Mouse (Mus musculus) CH12.LX (cell line): ENCODE measurements at regions not wholly inside any gene's neighbourhood (a gene's known extent, or its start where the extent isn't known, plus 50 kb on each side); places are given as distances from the start of the nearest gene placed in this dataset.

Experiments
- DNase-seq: peaks from one replicate; pipeline ENCODE4 v3.0.0-alpha.2; 2013; ENCODE audit errors: extremely low read depth
- H3K27ac ChIP-seq: 2 replicates; pipeline ENCODE4 v1.5.1; 2012; ENCODE audit warnings: low read depth, mild to moderate bottlenecking, control low read depth, moderate library complexity; ENCODE audit not compliant: insufficient read depth
- H3K27me3 ChIP-seq: replicated peaks from 2 replicates; pipeline ENCODE3; 2012; ENCODE audit warnings: inconsistent platforms
- H3K36me3 ChIP-seq, 2 experiments: replicated peaks in 1 of 2; 2 replicates each; pipeline versions ENCODE3 to v1.6.1; 2012; ENCODE audit warnings: inconsistent platforms in 1 of 2, low read length in 1 of 2, mild to moderate bottlenecking in 1 of 2, mixed read lengths in 1 of 2, moderate library complexity in 1 of 2; ENCODE audit not compliant: control insufficient read depth in 1 of 2, insufficient read depth in 1 of 2
- H3K4me1 ChIP-seq, 2 experiments: 2 replicates each; pipeline ENCODE4 v1.6.1; 2012; ENCODE audit warnings: inconsistent platforms in 1 of 2, moderate library complexity in 1 of 2; ENCODE audit not compliant: insufficient read depth in 2 of 2, control insufficient read depth in 1 of 2
- H3K4me2 ChIP-seq: 2 replicates; pipeline ENCODE4 v1.6.1; 2012; ENCODE audit warnings: low read depth, mild to moderate bottlenecking, control low read depth; ENCODE audit not compliant: poor library complexity, insufficient read depth, severe bottlenecking
- H3K4me3 ChIP-seq, 3 experiments: fragments of 150-350 bp in 1 of 3; sonication (generic) in 1 of 3; replicated peaks in 1 of 3; 2 replicates each; pipeline versions ENCODE3 to v1.5.1; 2011 to 2012; ENCODE audit warnings: low read depth in 2 of 3, low read length in 2 of 3, mild to moderate bottlenecking in 2 of 3, moderate library complexity in 2 of 3, control low read depth in 1 of 3, improper control_type of control experiment in 1 of 3, inconsistent platforms in 1 of 3, mixed read lengths in 1 of 3; ENCODE audit not compliant: poor library complexity in 1 of 3
- H3K79me2 ChIP-seq: replicated peaks from 2 replicates; pipeline ENCODE4 v1.6.1; 2012; ENCODE audit warnings: mild to moderate bottlenecking, moderate library complexity; ENCODE audit not compliant: control insufficient read depth, poor library complexity, insufficient read depth, severe bottlenecking; ENCODE audit errors: extremely low read depth
- H3K9ac ChIP-seq: 2 replicates; pipeline ENCODE4 v1.6.1; 2012; ENCODE audit warnings: low read depth, mild to moderate bottlenecking, control low read depth, moderate library complexity; ENCODE audit not compliant: insufficient read depth
- H3K9me3 ChIP-seq: replicated peaks from 2 replicates; pipeline ENCODE3; 2012; ENCODE audit warnings: low read length, inconsistent platforms, mixed read lengths
- BHLHE40 ChIP-seq: IDR thresholded peaks from 2 replicates; pipeline ENCODE4 v1.6.1; 2011; ENCODE audit warnings: mild to moderate bottlenecking, low read depth, low read length, improper control_type of control experiment
- CHD2 ChIP-seq: IDR thresholded peaks from 2 replicates; pipeline ENCODE4 v1.6.1; 2011; ENCODE audit warnings: low read length, improper control_type of control experiment
- CTCF ChIP-seq, 2 experiments: IDR thresholded peaks in 1 of 2; conservative IDR thresholded peaks in 1 of 2; 2 replicates each; pipeline ENCODE4 v1.5.1; 2011 to 2012; ENCODE audit warnings: low read depth in 2 of 2, low read length in 2 of 2, improper control_type of control experiment in 1 of 2, inconsistent platforms in 1 of 2, mild to moderate bottlenecking in 1 of 2, moderate library complexity in 1 of 2
- ELF1 ChIP-seq: IDR thresholded peaks from 2 replicates; pipeline ENCODE4 v1.6.1; 2014; ENCODE audit warnings: low read depth, mild to moderate bottlenecking, inconsistent platforms, low read length, improper control_type of control experiment
- EP300 ChIP-seq: IDR thresholded peaks from 2 replicates; pipeline ENCODE4 v1.6.1; 2011; ENCODE audit warnings: low read length, improper control_type of control experiment
- HCFC1 ChIP-seq: IDR thresholded peaks from 2 replicates; pipeline ENCODE4 v1.6.1; 2012; ENCODE audit warnings: low read depth, mild to moderate bottlenecking, inconsistent platforms, low read length, improper control_type of control experiment
- MAFK ChIP-seq: IDR thresholded peaks from 2 replicates; pipeline ENCODE4 v1.6.1; 2011; ENCODE audit warnings: low read length, improper control_type of control experiment; ENCODE audit not compliant: insufficient replicate concordance
- MAX ChIP-seq: IDR thresholded peaks from 2 replicates; pipeline ENCODE4 v1.6.1; 2011; ENCODE audit warnings: low read length, improper control_type of control experiment
- MAZ ChIP-seq: IDR thresholded peaks from 2 replicates; pipeline ENCODE4 v1.6.1; 2012; ENCODE audit warnings: low read depth, mild to moderate bottlenecking, inconsistent platforms, low read length, improper control_type of control experiment, moderate library complexity
- MEF2A ChIP-seq: IDR thresholded peaks from 2 replicates; pipeline ENCODE4 v1.6.1; 2014; ENCODE audit warnings: low read depth, mild to moderate bottlenecking, inconsistent platforms, low read length, improper control_type of control experiment, borderline replicate concordance
- MYC ChIP-seq: IDR thresholded peaks from 2 replicates; pipeline ENCODE4 v1.6.1; 2011; ENCODE audit warnings: low read depth, mild to moderate bottlenecking, improper control_type of control experiment, low read length
- POLR2A ChIP-seq: IDR thresholded peaks from 2 replicates; pipeline ENCODE4 v1.6.1; 2011; ENCODE audit warnings: low read depth, mild to moderate bottlenecking, improper control_type of control experiment, low read length
- POLR2AphosphoS2 ChIP-seq: IDR thresholded peaks from 2 replicates; pipeline ENCODE4 v1.6.1; 2011; ENCODE audit warnings: low read depth, low read length, improper control_type of control experiment
- RAD21 ChIP-seq: IDR thresholded peaks from 2 replicates; pipeline ENCODE4 v1.6.1; 2011; ENCODE audit warnings: low read depth, mild to moderate bottlenecking, low read length, improper control_type of control experiment, moderate library complexity
- SIN3A ChIP-seq: IDR thresholded peaks from 2 replicates; pipeline ENCODE4 v1.6.1; 2012; ENCODE audit warnings: low read length, improper control_type of control experiment, inconsistent platforms
- SMC3 ChIP-seq: IDR thresholded peaks from 2 replicates; pipeline ENCODE4 v1.6.1; 2011; ENCODE audit warnings: low read depth, low read length, improper control_type of control experiment
- TBP ChIP-seq: conservative IDR thresholded peaks from 2 replicates; pipeline ENCODE4 v1.6.1; 2011; ENCODE audit warnings: low read depth, low read length, improper control_type of control experiment
- ZMIZ1 ChIP-seq: IDR thresholded peaks from 2 replicates; pipeline ENCODE4 v1.6.1; 2012; ENCODE audit warnings: low read depth, mild to moderate bottlenecking, inconsistent platforms, low read length, improper control_type of control experiment
- ZNF384 ChIP-seq: IDR thresholded peaks from 2 replicates; pipeline ENCODE4 v1.6.1; 2012; ENCODE audit warnings: low read depth, low read length, improper control_type of control experiment, inconsistent platforms
- dilution Hi-C: fragments of 300-500 bp; cut with MboI; formaldehyde crosslinking; loops from 2 replicates; pipeline ENCODE4 v1.14.3; 2020; ENCODE audit warnings: low sequenced_read_pairs; ENCODE audit not compliant: extremely low pct_unique_long_range_greater_than_20kb, extremely low pct_ligation_motif_present
- in situ Hi-C: fragments of 300-500 bp; cut with MboI; formaldehyde crosslinking; loops from 3 replicates; pipeline ENCODE4 v1.14.3; 2019; ENCODE audit warnings: low sequenced_read_pairs, low pct_ligation_motif_present, low pct_unique_long_range_greater_than_20kb, mixed read lengths

DNA sequence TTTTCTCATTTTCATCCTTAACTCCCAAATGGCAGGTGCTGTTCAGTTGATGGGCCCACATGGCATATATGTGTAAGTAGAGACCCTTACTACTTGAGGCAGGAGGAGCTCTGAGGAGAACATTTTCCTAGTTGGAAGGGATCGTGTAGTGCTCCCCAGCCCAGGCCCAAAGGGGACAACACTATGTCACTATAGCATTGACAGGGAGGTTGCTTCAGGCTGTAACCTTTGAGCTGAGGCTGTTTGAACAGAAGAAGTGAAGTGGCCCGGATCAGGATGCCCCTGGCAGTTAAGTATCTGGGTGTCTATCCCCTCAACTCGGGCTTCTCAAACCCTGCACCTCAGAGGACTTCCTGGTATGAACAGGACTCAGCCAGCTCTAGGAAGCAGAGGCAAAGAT, 79.5 kb upstream of the Msx1 start:
- dilution Hi-C loops = no loop called here

DNA sequence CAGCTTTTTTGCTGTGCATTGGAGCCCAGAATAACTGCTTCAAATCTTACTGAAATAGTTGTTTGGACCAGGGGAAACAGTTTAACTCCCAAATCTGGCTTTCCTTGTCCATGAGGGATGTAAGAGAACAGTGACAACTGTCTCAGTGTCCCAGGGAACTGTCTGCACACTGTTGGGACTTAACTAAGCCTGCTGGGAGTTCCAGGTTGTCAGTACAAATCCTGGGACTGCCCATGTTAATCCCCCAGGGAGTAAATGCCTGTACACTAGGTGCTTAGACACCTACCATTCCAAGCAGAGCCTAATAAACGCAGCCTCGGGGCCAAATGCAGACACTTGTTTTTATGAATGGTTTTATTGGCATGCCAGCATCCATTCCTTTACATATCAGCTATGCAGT, 78.4 kb upstream of the Msx1 start:
- H3K4me3 ChIP-seq = no peak overlapping the region
- no peak overlapping the region for H3K4me2 ChIP-seq
- H3K4me1 ChIP-seq = no peaks in the 10 kb centered on the region
- DNase-seq = no peak
- H3K79me2 ChIP-seq = no peaks in the 10 kb centered on the region; the same call in 1 of the 2 replicates
- no peak overlapping the region for H3K9ac ChIP-seq
- in situ Hi-C loops = loop anchor here (25.0 kb wide), 1 partner anchor 185 kb away; no protein-coding TSS in a partner anchor
- dilution Hi-C loops = no loop called here
- TF ChIP-seq CTCF (conservative IDR thresholded peaks at IDR 0.05 in 1 of 2, IDR thresholded peaks at IDR 0.05 in 1 of 2; ENCODE audit: low read depth in 2 of 2, low read length in 2 of 2) = no peak
- no peak for TF ChIP-seq RAD21
- TF ChIP-seq MYC = no peak
- TF ChIP-seq CHD2 = no peak
- TF ChIP-seq ELF1 = no peak
- TF ChIP-seq EP300 = no peak
- TF ChIP-seq POLR2AphosphoS2 = no peak
- no peak for TF ChIP-seq MAFK
- no peak for TF ChIP-seq MEF2A
- no peak for TF ChIP-seq ZMIZ1
- TF ChIP-seq SMC3 = no peak
- no peak for TF ChIP-seq SIN3A
- TF ChIP-seq ZNF384 = no peak
- no peak for TF ChIP-seq POLR2A
- no peak for TF ChIP-seq MAZ
- no peak for TF ChIP-seq MAX
- peaks cover 94% of the 10 kb centered on the region for H3K27me3 ChIP-seq
- no peak overlapping the region for H3K27ac ChIP-seq
- H3K9me3 ChIP-seq = peaks cover 2% of the 10 kb centered on the region
- H3K36me3 ChIP-seq = no peaks in the 10 kb centered on the region

More for the DNA sequence above, 79.5 kb upstream of the Msx1 start:
- H3K4me2 ChIP-seq = no peak overlapping the region
- TF ChIP-seq BHLHE40 = no peak
- TF ChIP-seq TBP = no peak
- TF ChIP-seq HCFC1 = no peak
- TF ChIP-seq CTCF (conservative IDR thresholded peaks at IDR 0.05 in 1 of 2, IDR thresholded peaks at IDR 0.05 in 1 of 2; ENCODE audit: low read depth in 2 of 2, low read length in 2 of 2) = no peak
- TF ChIP-seq SMC3 = no peak
- no peak for TF ChIP-seq SIN3A
- peaks cover 2% of the 10 kb centered on the region for H3K9me3 ChIP-seq
- no peak overlapping the region for H3K27ac ChIP-seq
- H3K27me3 ChIP-seq = peaks cover 94% of the 10 kb centered on the region
- no peak overlapping the region for H3K9ac ChIP-seq
- no peaks in the 10 kb centered on the region; the same call in 1 of the 2 replicates for H3K79me2 ChIP-seq
- H3K36me3 ChIP-seq = no peaks in the 10 kb centered on the region
- DNase-seq = no peak
- in situ Hi-C loops = loop anchor here (25.0 kb wide), 1 partner anchor 183 kb away; no protein-coding TSS in a partner anchor
- no peak overlapping the region for H3K4me3 ChIP-seq
- H3K4me1 ChIP-seq = no peaks in the 10 kb centered on the region
